Mouse (Mus musculus) brain, embryonic 18.5 days (tissue): ENCODE data around the gene Me1.

Source experiments
- DNase-seq: peaks from one replicate; pipeline ENCODE4 v3.0.0-alpha.2; 2012; ENCODE audit warnings: low read depth, low spot score

Me1 gene

GRCm38 (mm10) chr9:86695818-86696261, at the start of gene Me1:
Gene Me1, minus strand, starts transcription at chr9:86695953.
- DNase-seq: no peak

- no peak for DNase-seq
Observed at GRCm38 (mm10) chr9:86744041-86744440, 48.3 kb upstream of the Me1 start.

- no peak for DNase-seq
Observed at GRCm38 (mm10) chr9:86742959-86743911, 47.5 kb upstream of the Me1 start, which contains the start of gene Prss35. Gene Prss35, plus strand, starts transcription at chr9:86743649.

GRCm38 (mm10) chr9:86739971-86740370, 44.2 kb upstream of the Me1 start:
- no peak for DNase-seq

- no peak for DNase-seq
Observed at GRCm38 (mm10) chr9:86738801-86739200, 43.0 kb upstream of the Me1 start.

- no peak for DNase-seq
Observed at GRCm38 (mm10) chr9:86738067-86738466, 42.3 kb upstream of the Me1 start.

- no peak for DNase-seq
Observed at GRCm38 (mm10) chr9:86736991-86737390, 41.2 kb upstream of the Me1 start.

- DNase-seq: no peak
Observed at GRCm38 (mm10) chr9:86734795-86735194, 39.0 kb upstream of the Me1 start.

GRCm38 (mm10) chr9:86734357-86734756, 38.6 kb upstream of the Me1 start:
- no peak for DNase-seq

- DNase-seq: no peak
Observed at GRCm38 (mm10) chr9:86729811-86730210, 34.1 kb upstream of the Me1 start.

GRCm38 (mm10) chr9:86729084-86729483, 33.3 kb upstream of the Me1 start:
- no peak for DNase-seq

- DNase-seq: no peak
Observed at GRCm38 (mm10) chr9:86728214-86728814, 32.6 kb upstream of the Me1 start.

GRCm38 (mm10) chr9:86726381-86726720, 30.6 kb upstream of the Me1 start:
- DNase-seq: no peak

- peak; percentile 37 for DNase-seq
Observed at GRCm38 (mm10) chr9:86725604-86726380, 30.0 kb upstream of the Me1 start.

- DNase-seq: no peak
Observed at GRCm38 (mm10) chr9:86725066-86725465, 29.3 kb upstream of the Me1 start.

GRCm38 (mm10) chr9:86720794-86721193, 25.0 kb upstream of the Me1 start:
- no peak for DNase-seq

GRCm38 (mm10) chr9:86720227-86720626, 24.5 kb upstream of the Me1 start:
- no peak for DNase-seq

- DNase-seq: no peak
Observed at GRCm38 (mm10) chr9:86717119-86717518, 21.4 kb upstream of the Me1 start.

- no peak for DNase-seq
Observed at GRCm38 (mm10) chr9:86716540-86716939, 20.8 kb upstream of the Me1 start.

- no peak for DNase-seq
Observed at GRCm38 (mm10) chr9:86714089-86714488, 18.3 kb upstream of the Me1 start.

- DNase-seq: no peak
Observed at GRCm38 (mm10) chr9:86712648-86713047, 16.9 kb upstream of the Me1 start.

GRCm38 (mm10) chr9:86710091-86710634, 14.4 kb upstream of the Me1 start:
- DNase-seq: no peak
